Mouse (Mus musculus) c-Kit-positive CD71-positive TER-119-positive erythroid progenitor cells, embryonic 14.5 days (primary cell): ENCODE data around the gene Fam171a2.
"Not testable (repeated sequence)": the region's sequence is repeated elsewhere in the genome, so short reads cannot be mapped to it uniquely, and the experiment has no call there.

Experiments
- DNase-seq: peaks from one replicate; pipeline ENCODE4 v3.0.0-alpha.2; 2013; ENCODE audit warnings: low spot score

Gene Fam171a2

GRCm38 (mm10) chr11:102393719-102394420 is 53.6 kb downstream of the Fam171a2 start:
- no peak for DNase-seq

GRCm38 (mm10) chr11:102393238-102393634 is 54.2 kb downstream of the Fam171a2 start, which contains the start of gene Rundc3a:
Rundc3a (plus strand) TSS chr11:102393403.
- DNase-seq, result no peak

- no peak for DNase-seq
These were observed 54.8 kb downstream of the Fam171a2 start for GRCm38 (mm10) chr11:102392441-102393237.

GRCm38 (mm10) chr11:102389436-102389835 is 58.0 kb downstream of the Fam171a2 start:
- not testable (repeated sequence) for DNase-seq
